Mouse (Mus musculus) ovary, postnatal 14 days (tissue): ENCODE results near the gene Ak8.

Experiments used
- DNase-seq: peaks from one replicate; pipeline ENCODE4 v3.0.0; 2022; ENCODE audit warnings: low spot score

Gene Ak8

GRCm38 (mm10) chr2:28699361-28700335 lies at the start of gene Ak8, which contains the start of gene Spaca9:
Gene Ak8 (plus strand): TSS chr2:28700164.
Gene Spaca9 (minus strand): TSS chr2:28699727.
- peak; percentile 78 for DNase-seq

- DNase-seq: no peak
Measured at GRCm38 (mm10) chr2:28650526-28650925, 49.4 kb upstream of the Ak8 start.

GRCm38 (mm10) chr2:28653351-28653750 lies 46.6 kb upstream of the Ak8 start:
- no peak for DNase-seq

- DNase-seq: no peak
Measured at GRCm38 (mm10) chr2:28654295-28654694, 45.7 kb upstream of the Ak8 start.

- no peak for DNase-seq
Measured at GRCm38 (mm10) chr2:28656216-28656615, 43.7 kb upstream of the Ak8 start.

GRCm38 (mm10) chr2:28662891-28663290 lies 37.1 kb upstream of the Ak8 start:
- no peak for DNase-seq

GRCm38 (mm10) chr2:28665818-28666217 lies 34.1 kb upstream of the Ak8 start:
- DNase-seq: no peak

GRCm38 (mm10) chr2:28671438-28671837 lies 28.5 kb upstream of the Ak8 start:
- DNase-seq: no peak

GRCm38 (mm10) chr2:28676005-28676404 lies 24.0 kb upstream of the Ak8 start:
- no peak for DNase-seq

- DNase-seq: peak; percentile 38
Measured at GRCm38 (mm10) chr2:28680710-28681109, 19.3 kb upstream of the Ak8 start.

- DNase-seq: no peak
Measured at GRCm38 (mm10) chr2:28681718-28682117, 18.2 kb upstream of the Ak8 start.

- DNase-seq: no peak
Measured at GRCm38 (mm10) chr2:28685895-28686294, 14.1 kb upstream of the Ak8 start.

GRCm38 (mm10) chr2:28688431-28688830 lies 11.5 kb upstream of the Ak8 start:
- no peak for DNase-seq

GRCm38 (mm10) chr2:28692692-28693091 lies 7.3 kb upstream of the Ak8 start:
- DNase-seq: no peak

GRCm38 (mm10) chr2:28698566-28698965 lies 1.4 kb upstream of the Ak8 start:
- no peak for DNase-seq

GRCm38 (mm10) chr2:28701646-28702262 lies 1.8 kb downstream of the Ak8 start:
- DNase-seq: no peak

- no peak for DNase-seq
Measured at GRCm38 (mm10) chr2:28706106-28706636, 6.2 kb downstream of the Ak8 start.

- DNase-seq: no peak
Measured at GRCm38 (mm10) chr2:28706787-28707186, 6.8 kb downstream of the Ak8 start.

- no peak for DNase-seq
Measured at GRCm38 (mm10) chr2:28713036-28713435, 13.1 kb downstream of the Ak8 start.

GRCm38 (mm10) chr2:28722419-28722818 lies 22.5 kb downstream of the Ak8 start:
- no peak for DNase-seq

- DNase-seq: no peak
Measured at GRCm38 (mm10) chr2:28723912-28724311, 23.9 kb downstream of the Ak8 start.

- DNase-seq: no peak
Measured at GRCm38 (mm10) chr2:28727786-28728404, 27.9 kb downstream of the Ak8 start.
